Mouse (Mus musculus) embryonic facial prominence, embryonic 14.5 days (tissue): ENCODE measurements at regions not wholly inside any gene's neighbourhood (a gene's known extent, or its start where the extent isn't known, plus 50 kb on each side); places are given as distances from the start of the nearest gene placed in this dataset.
"Not testable (repeated sequence)": the region's sequence is repeated elsewhere in the genome, so short reads cannot be mapped to it uniquely, and the experiment has no call there.

Experiments used
- ATAC-seq: fragments of 200-750 bp; cut with Nextera tagmentation; 2 replicates; pipeline ENCODE4 v1.8.0; 2017; ENCODE audit warnings: low read depth, moderate number of reproducible peaks, moderate TSS enrichment
- DNase-seq: peaks from one replicate; pipeline ENCODE4 v3.0.0-alpha.2; 2015; ENCODE audit warnings: low spot score
- H3K27ac ChIP-seq: fragments of 300-500 bp; sonication (generic); replicated peaks from 2 replicates; pipeline ENCODE4 v1.5.1; 2014; ENCODE audit warnings: low read depth, mild to moderate bottlenecking, low read length, moderate library complexity
- H3K27me3 ChIP-seq: fragments of 300-500 bp; sonication (generic); replicated peaks from 2 replicates; pipeline ENCODE4 v1.6.1; 2014; ENCODE audit warnings: low read length; ENCODE audit not compliant: control insufficient read depth, insufficient read depth
- H3K36me3 ChIP-seq: fragments of 300-500 bp; sonication (generic); 2 replicates; pipeline ENCODE4 v1.6.1; 2014; ENCODE audit warnings: low read length, mixed read lengths; ENCODE audit not compliant: control insufficient read depth, insufficient read depth
- H3K4me1 ChIP-seq: fragments of 300-500 bp; sonication (generic); 2 replicates; pipeline ENCODE4 v1.6.1; 2014; ENCODE audit warnings: antibody characterized with exemption, low read length; ENCODE audit not compliant: control insufficient read depth, insufficient read depth
- H3K4me2 ChIP-seq: fragments of 300-500 bp; sonication (generic); 2 replicates; pipeline ENCODE4 v1.6.1; 2014; ENCODE audit warnings: low read depth, mild to moderate bottlenecking, low read length, moderate library complexity, mixed read lengths
- H3K4me3 ChIP-seq: fragments of 300-500 bp; sonication (generic); 2 replicates; pipeline ENCODE4 v1.5.1; 2014; ENCODE audit warnings: low read depth, mild to moderate bottlenecking, low read length
- H3K9ac ChIP-seq: fragments of 300-500 bp; sonication (generic); 2 replicates; pipeline ENCODE4 v1.6.1; 2014; ENCODE audit warnings: low read depth, mild to moderate bottlenecking, low read length, moderate library complexity, mixed read lengths
- H3K9me3 ChIP-seq: fragments of 300-500 bp; sonication (generic); 2 replicates; pipeline ENCODE4 v1.6.1; 2016; ENCODE audit warnings: low read length; ENCODE audit not compliant: control insufficient read depth
- WGBS: fragments of 180-500 bp; shearing (Covaris S2); extraction: QIAGEN DNeasy Blood & Tissue Kit; methylation state at CpG from one replicate; pipeline ENCODE4 v1.1.7; 2014; 5-methylcytosine and 5-hydroxymethylcytosine counted together

- H3K27ac ChIP-seq, DNase-seq, ATAC-seq, H3K4me2 ChIP-seq, H3K27me3 ChIP-seq, H3K4me1 ChIP-seq, H3K9ac ChIP-seq, H3K36me3 ChIP-seq, H3K4me3 ChIP-seq: not testable (repeated sequence)
- 91% methylated on average over 4 of the region's 4 CpGs for WGBS
- H3K9me3 ChIP-seq, result peaks cover 13% of the 10 kb centered on the region; the same call in 1 of the 2 replicates
Measured at GRCm38 (mm10) chr1:102264457-102264856, 2491.9 kb downstream of the Cntnap5b start.

GRCm38 (mm10) chr1:102274456-102274855, 2493.9 kb upstream of the Cdh20 start:
- ATAC-seq, result no peak
- no peaks in the 10 kb centered on the region for H3K27me3 ChIP-seq
- H3K36me3 ChIP-seq, result no peaks in the 10 kb centered on the region
- H3K9ac ChIP-seq, result no peak overlapping the region
- no peak overlapping the region for H3K27ac ChIP-seq
- DNase-seq, result no peak
- H3K4me2 ChIP-seq, result no peak overlapping the region
- H3K4me3 ChIP-seq, result no peak overlapping the region
- H3K9me3 ChIP-seq, result no peaks in the 10 kb centered on the region
- H3K4me1 ChIP-seq, result no peaks in the 10 kb centered on the region

GRCm38 (mm10) chr1:102288288-102288687, 2480.0 kb upstream of the Cdh20 start:
- DNase-seq (no peak), ATAC-seq (no peak)
- Histone ChIP-seq H3K9ac (no peak overlapping the region), H3K4me2 (no peak overlapping the region), H3K27me3 (no peaks in the 10 kb centered on the region), H3K36me3 (no peaks in the 10 kb centered on the region), H3K27ac (no peak overlapping the region), H3K4me3 (no peak overlapping the region), H3K9me3 (no peaks in the 10 kb centered on the region), H3K4me1 (no peaks in the 10 kb centered on the region)
- WGBS, result 44% methylated on average over 1 of the region's 1 CpGs

- no peak overlapping the region for H3K27ac ChIP-seq
- H3K27me3 ChIP-seq, result no peaks in the 10 kb centered on the region
- no peak overlapping the region for H3K4me2 ChIP-seq
- no peaks in the 10 kb centered on the region for H3K9me3 ChIP-seq
- DNase-seq (no peak), ATAC-seq (no peak)
- 73% methylated on average over 1 of the region's 1 CpGs for WGBS
- H3K9ac ChIP-seq, result no peak overlapping the region
- H3K36me3 ChIP-seq, result no peaks in the 10 kb centered on the region
- no peak overlapping the region for H3K4me3 ChIP-seq
- H3K4me1 ChIP-seq, result no peaks in the 10 kb centered on the region
Measured at GRCm38 (mm10) chr1:102303526-102303925, 2464.8 kb upstream of the Cdh20 start.

- no peak overlapping the region for H3K4me2 ChIP-seq
- no peaks in the 10 kb centered on the region for H3K27me3 ChIP-seq
- 78% methylated on average over 1 of the region's 1 CpGs for WGBS
- DNase-seq (no peak), ATAC-seq (no peak)
- H3K9ac ChIP-seq, result no peak overlapping the region
- no peak overlapping the region for H3K4me3 ChIP-seq
- H3K9me3 ChIP-seq, result no peaks in the 10 kb centered on the region
- no peaks in the 10 kb centered on the region for H3K36me3 ChIP-seq
- H3K27ac ChIP-seq, result no peak overlapping the region
- no peaks in the 10 kb centered on the region for H3K4me1 ChIP-seq
Measured at GRCm38 (mm10) chr1:102353136-102353535, 2415.2 kb upstream of the Cdh20 start.

GRCm38 (mm10) chr1:102357911-102358310, 2410.4 kb upstream of the Cdh20 start:
- not testable (repeated sequence) for DNase-seq, H3K27me3 ChIP-seq, H3K27ac ChIP-seq, H3K4me1 ChIP-seq, H3K9me3 ChIP-seq, H3K4me3 ChIP-seq, ATAC-seq, H3K9ac ChIP-seq, H3K36me3 ChIP-seq, H3K4me2 ChIP-seq
- WGBS, result 86% methylated on average over 8 of the region's 8 CpGs

- Histone ChIP-seq H3K4me3 (no peak overlapping the region), H3K27me3 (no peaks in the 10 kb centered on the region), H3K4me2 (no peak overlapping the region), H3K9ac (no peak overlapping the region), H3K27ac (no peak overlapping the region), H3K4me1 (no peaks in the 10 kb centered on the region), H3K9me3 (no peaks in the 10 kb centered on the region), H3K36me3 (no peaks in the 10 kb centered on the region)
- DNase-seq, result peak; percentile 2
- WGBS, result 72% methylated on average over 1 of the region's 1 CpGs
- no peak for ATAC-seq
Measured at GRCm38 (mm10) chr1:102378613-102379012, 2389.7 kb upstream of the Cdh20 start.
